Mouse (Mus musculus) hindbrain, embryonic 12.5 days (tissue): ENCODE results near the gene Olfr2. TPM values are rescaled to one million over a fixed set of nuclear protein-coding genes. Genes with fewer than 3 reads are reported as not detected.

Source experiments
- ATAC-seq: fragments of 200-750 bp; cut with Nextera tagmentation; 2 replicates; pipeline ENCODE4 v1.8.0; 2017; ENCODE audit warnings: moderate TSS enrichment; ENCODE audit not compliant: low FRiP score
- H3K27ac ChIP-seq: fragments of 300-500 bp; sonication (generic); 2 replicates; pipeline ENCODE4 v1.5.1; 2016; ENCODE audit warnings: mild to moderate bottlenecking
- H3K27me3 ChIP-seq: fragments of 300-500 bp; sonication (generic); 2 replicates; pipeline ENCODE4 v1.6.1; 2016; ENCODE audit warnings: mild to moderate bottlenecking
- H3K36me3 ChIP-seq: fragments of 300-500 bp; sonication (generic); 2 replicates; pipeline ENCODE4 v1.6.1; 2016; ENCODE audit warnings: mild to moderate bottlenecking
- H3K4me1 ChIP-seq: fragments of 300-500 bp; sonication (generic); 2 replicates; pipeline ENCODE4 v1.6.1; 2016
- H3K4me2 ChIP-seq: fragments of 300-500 bp; sonication (generic); replicated peaks from 2 replicates; pipeline ENCODE4 v1.6.1; 2016; ENCODE audit warnings: mild to moderate bottlenecking
- H3K4me3 ChIP-seq: fragments of 300-500 bp; sonication (generic); 2 replicates; pipeline ENCODE4 v1.5.1; 2016; ENCODE audit warnings: mild to moderate bottlenecking
- H3K9ac ChIP-seq: fragments of 300-500 bp; sonication (generic); 2 replicates; pipeline ENCODE4 v1.6.1; 2016; ENCODE audit warnings: mild to moderate bottlenecking, moderate library complexity
- H3K9me3 ChIP-seq: fragments of 300-500 bp; sonication (generic); replicated peaks from 2 replicates; pipeline ENCODE4 v1.6.1; 2016; ENCODE audit warnings: mild to moderate bottlenecking
- WGBS: fragments of 180-500 bp; shearing (Covaris S2); methylation state at CpG from one replicate; pipeline ENCODE4 v1.1.7; 2016; 5-methylcytosine and 5-hydroxymethylcytosine counted together
- polyA plus RNA-seq: library from polyadenylated mRNA; unstranded; fragments of >200 nt; fragmentation: Nextera tagmentation; extraction: Ambion mirVana; gene quantifications from 2 replicates; pipeline ENCODE4 v1.2.1, GENCODE M21; 2016

Gene Olfr2
- polyA plus RNA-seq, 1 experiment from 2014 or later = not detected

DNA sequence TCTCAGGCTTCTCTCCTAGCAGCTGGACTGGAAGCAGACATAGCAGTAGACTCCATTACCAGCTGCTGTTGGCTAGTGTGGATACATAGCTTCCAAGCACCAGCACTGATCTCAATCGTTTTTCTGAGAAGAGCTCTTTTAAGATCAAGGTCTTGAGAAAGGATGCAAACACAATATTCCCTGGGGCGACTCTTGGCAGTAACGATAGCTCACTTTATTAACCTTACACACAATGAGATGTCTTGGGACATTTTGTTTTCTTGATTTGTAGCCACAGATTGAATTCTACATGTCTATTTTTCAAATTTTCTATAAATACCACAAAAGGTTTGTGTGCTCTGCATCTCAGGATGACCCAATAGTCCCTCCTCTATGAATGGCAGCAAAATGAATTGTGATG, 57.7 kb downstream of the Olfr2 start, which contains the start of gene Olfr710:
Gene Olfr710 (minus strand): TSS at position 101 of the 400 bp plus-strand sequence.
- H3K4me1 ChIP-seq = no peaks in the 10 kb centered on the region
- H3K9ac ChIP-seq = no peak within 1 kb of the TSS
- H3K9me3 ChIP-seq = no peaks in the 10 kb centered on the region
- H3K4me3 ChIP-seq = no peak within 1 kb of the TSS
- 80% methylated on average over 3 of the region's 3 CpGs for WGBS
- no peaks in the 10 kb centered on the region for H3K36me3 ChIP-seq
- H3K27me3 ChIP-seq = no peaks in the 10 kb centered on the region
- ATAC-seq = no peak
- no peak within 1 kb of the TSS for H3K27ac ChIP-seq
- H3K4me2 ChIP-seq = no peak within 1 kb of the TSS

Other genes with a start within 250 kb of the Olfr2 start
- not detected in 2 replicates for gene Olfr699, start 212.9 kb downstream of the Olfr2 start, polyA plus RNA-seq
- gene Olfr700, start 197.2 kb downstream of the Olfr2 start, polyA plus RNA-seq = not detected in 2 replicates
- gene Olfr701, start 191.9 kb downstream of the Olfr2 start, polyA plus RNA-seq = not detected in 2 replicates
- gene Olfr702, start 172.2 kb downstream of the Olfr2 start, polyA plus RNA-seq = not detected in 2 replicates
- gene Olfr703, start 162.7 kb downstream of the Olfr2 start, polyA plus RNA-seq = not detected in 2 replicates
- gene Olfr704, start 142.9 kb downstream of the Olfr2 start, polyA plus RNA-seq = not detected in 2 replicates
- not detected in 2 replicates for gene Olfr705, start 129.2 kb downstream of the Olfr2 start, polyA plus RNA-seq
- not detected in 2 replicates for gene Olfr706, start 117.9 kb downstream of the Olfr2 start, polyA plus RNA-seq
- gene Olfr707, start 104.8 kb downstream of the Olfr2 start, polyA plus RNA-seq = not detected in 2 replicates
- gene Olfr1532-ps1, start 98.1 kb downstream of the Olfr2 start, polyA plus RNA-seq = not detected in 2 replicates
- not detected in 2 replicates for gene Olfr709-ps1, start 73.9 kb downstream of the Olfr2 start, polyA plus RNA-seq
- gene Olfr710, start 57.8 kb downstream of the Olfr2 start, polyA plus RNA-seq = not detected in 2 replicates
- not detected in 2 replicates for gene Olfr6, start 42.1 kb downstream of the Olfr2 start, polyA plus RNA-seq
- not detected in 2 replicates for gene Olfr711, start 30.6 kb downstream of the Olfr2 start, polyA plus RNA-seq
- gene Olfr713, start 25.1 kb upstream of the Olfr2 start, polyA plus RNA-seq = not detected in 2 replicates
- gene Olfr714, start 64.9 kb upstream of the Olfr2 start, polyA plus RNA-seq = not detected in 2 replicates
- gene Olfr17, start 87.1 kb upstream of the Olfr2 start, polyA plus RNA-seq = not detected in 2 replicates
- not detected in 2 replicates for gene Olfr715b, start 104.3 kb upstream of the Olfr2 start, polyA plus RNA-seq
- gene Olfr715, start 125.0 kb upstream of the Olfr2 start, polyA plus RNA-seq = not detected in 2 replicates
- not detected in 2 replicates for gene Olfr716, start 132.3 kb upstream of the Olfr2 start, polyA plus RNA-seq
- not detected in 2 replicates for gene Nlrp14, start 160.9 kb upstream of the Olfr2 start, polyA plus RNA-seq
- not detected in 2 replicates for gene Rbmxl2, start 203.4 kb upstream of the Olfr2 start, polyA plus RNA-seq